Mouse (Mus musculus) brain, embryonic 14.5 days (tissue): ENCODE measurements at regions not wholly inside any gene's neighbourhood (a gene's known extent, or its start where the extent isn't known, plus 50 kb on each side); places are given as distances from the start of the nearest gene placed in this dataset.

ENCODE experiments used
- CTCF ChIP-seq: fragments of 200-500 bp; IDR thresholded peaks from 2 replicates; pipeline ENCODE4 v1.5.1; 2012; ENCODE audit warnings: inconsistent platforms, mild to moderate bottlenecking, moderate library complexity, borderline replicate concordance; ENCODE audit not compliant: insufficient read depth, insufficient read length; ENCODE audit errors: extremely low read depth
- POLR2A ChIP-seq: fragments of 200-500 bp; IDR thresholded peaks from 2 replicates; pipeline ENCODE4 v1.6.1; 2012; ENCODE audit warnings: mild to moderate bottlenecking, inconsistent platforms, borderline replicate concordance; ENCODE audit not compliant: poor library complexity, insufficient read depth, insufficient read length, severe bottlenecking; ENCODE audit errors: extremely low read depth

GRCm38 (mm10) chr5:119060886-119061285 lies 500.4 kb downstream of the Med13l start:
- TF ChIP-seq POLR2A: no peak
- no peak for TF ChIP-seq CTCF
